Comparison of ENCODE assay signal across 19 mouse cellular contexts in the genomic region with DNA sequence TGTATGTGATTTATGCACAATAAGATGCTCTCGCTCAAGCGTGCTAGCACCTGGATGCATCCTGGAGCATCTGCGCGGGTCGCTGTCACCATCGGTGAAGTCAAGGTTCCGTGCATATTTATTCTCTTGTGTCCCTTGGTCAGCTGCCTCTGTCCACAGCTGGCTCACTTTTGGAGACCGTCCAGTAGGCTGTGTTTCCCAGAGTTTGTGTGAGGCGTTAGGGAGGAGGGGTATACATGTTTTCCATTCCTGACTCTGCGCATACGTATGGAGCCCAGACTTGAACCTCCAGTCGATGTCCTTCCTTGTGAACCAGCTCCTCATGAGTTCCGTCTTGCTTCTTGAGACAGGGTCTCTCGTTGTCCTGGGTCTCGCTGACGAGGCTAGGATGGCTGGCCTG. TPM values are rescaled to one million over a fixed set of nuclear protein-coding genes. Genes with fewer than 3 reads are reported as not detected.
DNase-seq lines count a peak whose midpoint lies in the region; ATAC-seq lines count a peak whose summit lies in the region.
"Had no signal": no experiment of that assay in that cellular context is flagged by ENCODE, and none has a peak within 500 bp of the region (broad histone marks: within the 10 kb centered on the region; RNA-seq: fewer than 3 reads in every experiment).

No protein-coding gene starts in this region.

- no peak for ATAC-seq in heart, embryonic 13.5 days (ENCODE audit: extremely low read depth, insufficient number of reproducible peaks, low FRiP score, low TSS enrichment)
- no peak for ATAC-seq in kidney, embryonic 14.5 days (ENCODE audit: low FRiP score, low TSS enrichment)
- no peak for ATAC-seq in lung, embryonic 15.5 days (ENCODE audit: borderline replicate concordance, extremely low read depth, low FRiP score, low TSS enrichment)
- ATAC-seq: inflammation-experienced regulatory T-cells, adult 6 months had no signal

- peak overlapping the region; percentile 51 for H3K27ac ChIP-seq in heart, embryonic 13.5 days (replicated peaks)
- peak overlapping the region; percentile 37; the same call in 1 of the 2 replicates for H3K27ac ChIP-seq in kidney, embryonic 14.5 days (ENCODE audit: low read depth, low read length)
- H3K27ac ChIP-seq in lung, embryonic 15.5 days = peak overlapping the region; percentile 73; the same call in 1 of the 2 replicates
- H3K27ac ChIP-seq in limb, embryonic 10.5 days = 0 out of 2 replicates have a peak overlapping the region, but pooled peaks have one; percentile 20
- H3K27ac ChIP-seq: layer of hippocampus, adult 2 months; limb, embryonic 15.5 days; liver, embryonic 15.5 days; neural tube, embryonic 12.5 days had no signal

- H3K4me1 ChIP-seq in heart, embryonic 13.5 days = peaks cover 49% of the 10 kb centered on the region
- peaks cover 5% of the 10 kb centered on the region; the same call in 1 of the 2 replicates for H3K4me1 ChIP-seq in kidney, embryonic 14.5 days (ENCODE audit: control insufficient read depth, insufficient read depth, low read length)
- peaks cover 43% of the 10 kb centered on the region for H3K4me1 ChIP-seq in lung, embryonic 15.5 days
- peaks cover 57% of the 10 kb centered on the region for H3K4me1 ChIP-seq in limb, embryonic 10.5 days
- H3K4me1 ChIP-seq: liver, embryonic 15.5 days had no signal

- H3K9me3 ChIP-seq in heart, embryonic 13.5 days = no peaks in the 10 kb centered on the region
- no peaks in the 10 kb centered on the region for H3K9me3 ChIP-seq in kidney, embryonic 14.5 days (ENCODE audit: control insufficient read depth, low read length)
- no peaks in the 10 kb centered on the region for H3K9me3 ChIP-seq in lung, embryonic 15.5 days
- no peaks in the 10 kb centered on the region for H3K9me3 ChIP-seq in limb, embryonic 10.5 days (replicated peaks)
- H3K9me3 ChIP-seq: limb, embryonic 15.5 days; liver, embryonic 15.5 days; neural tube, embryonic 12.5 days had no signal

- H3K4me3 ChIP-seq in heart, embryonic 13.5 days = no peak overlapping the region
- no peak overlapping the region for H3K4me3 ChIP-seq in kidney, embryonic 14.5 days (ENCODE audit: low read length)
- H3K4me3 ChIP-seq in lung, embryonic 15.5 days = no peak overlapping the region
- H3K4me3 ChIP-seq in limb, embryonic 10.5 days = no peak overlapping the region
- H3K4me3 ChIP-seq: layer of hippocampus, adult 2 months; limb, embryonic 15.5 days; liver, embryonic 15.5 days; neural tube, embryonic 12.5 days had no signal

- H3K27me3 ChIP-seq in heart, embryonic 13.5 days (replicated peaks) = peaks cover 4% of the 10 kb centered on the region; the same call in 1 of the 2 replicates
- H3K27me3 ChIP-seq in kidney, embryonic 14.5 days (ENCODE audit: control insufficient read depth, insufficient read depth, low read length) = no peaks in the 10 kb centered on the region
- no peaks in the 10 kb centered on the region for H3K27me3 ChIP-seq in lung, embryonic 15.5 days
- H3K27me3 ChIP-seq in limb, embryonic 10.5 days (ENCODE audit: low read depth, poor library complexity, severe bottlenecking) = peaks cover 5% of the 10 kb centered on the region; the same call in 1 of the 2 replicates
- H3K27me3 ChIP-seq: limb, embryonic 15.5 days; liver, embryonic 15.5 days; neural tube, embryonic 12.5 days had no signal

- H3K4me2 ChIP-seq in heart, embryonic 13.5 days = peak overlapping the region; percentile 24; the same call in 1 of the 2 replicates
- H3K4me2 ChIP-seq in kidney, embryonic 14.5 days (replicated peaks; ENCODE audit: low read depth, low read length) = no peak overlapping the region
- no peak overlapping the region for H3K4me2 ChIP-seq in lung, embryonic 15.5 days
- H3K4me2 ChIP-seq: limb, embryonic 15.5 days; liver, embryonic 15.5 days; neural tube, embryonic 12.5 days had no signal

- peaks cover 12% of the 10 kb centered on the region for H3K36me3 ChIP-seq in heart, embryonic 13.5 days
- peaks cover 15% of the 10 kb centered on the region; the same call in 1 of the 2 replicates for H3K36me3 ChIP-seq in kidney, embryonic 14.5 days (ENCODE audit: control insufficient read depth, insufficient read depth, low read length)
- peaks cover 14% of the 10 kb centered on the region for H3K36me3 ChIP-seq in lung, embryonic 15.5 days
- peaks cover 31% of the 10 kb centered on the region for H3K36me3 ChIP-seq in limb, embryonic 10.5 days
- H3K36me3 ChIP-seq: liver, embryonic 15.5 days had no signal

- DNase-seq in heart, adult 9 months (ENCODE audit: low spot score in 2 of 2) = no peak
- DNase-seq in kidney, adult 9 months = no peak
- no peak for DNase-seq in lung, postnatal 10 days
- DNase-seq in limb, embryonic 10.5 days (ENCODE audit: low spot score) = no peak
- no peak for DNase-seq in frontal cortex, postnatal 10 days (ENCODE audit: low spot score in 2 of 2)
- DNase-seq: adrenal gland, postnatal 25 days; B cell, adult 2 months; cerebellum, adult 11 months; cerebellum, postnatal 14 days; right cerebral cortex, adult 18-20 months; thymus, postnatal 25 days had no signal

- 0 out of 2 replicates have a peak overlapping the region, but pooled peaks have one; percentile 42 for H3K9ac ChIP-seq in heart, embryonic 13.5 days
- no peak overlapping the region for H3K9ac ChIP-seq in kidney, embryonic 14.5 days (ENCODE audit: low read depth, low read length)
- H3K9ac ChIP-seq in lung, embryonic 15.5 days = no peak overlapping the region
- H3K9ac ChIP-seq: limb, embryonic 15.5 days; liver, embryonic 15.5 days; neural tube, embryonic 12.5 days had no signal

- WGBS in heart, embryonic 13.5 days = 64% methylated on average over 16 of the region's 16 CpGs
- 83% methylated on average over 16 of the region's 16 CpGs for WGBS in kidney, embryonic 14.5 days
- WGBS in lung, embryonic 15.5 days = 72% methylated on average over 16 of the region's 16 CpGs
- WGBS in limb, embryonic 10.5 days = 88% methylated on average over 16 of the region's 16 CpGs

RNA-seq across cellular contexts. Expression of gene Pde9a, which starts 34.6 kb away (rescaled TPM):
- polyA plus RNA-seq in heart, embryonic 13.5 days (2015; fragmentation: Nextera tagmentation; extraction: Ambion mirVana) = 7.3 TPM in 2 replicates
- 30.8 and 37.6 TPM in 2 replicates for polyA plus RNA-seq in kidney, embryonic 14.5 days (2014; fragmentation: Nextera tagmentation; extraction: Ambion mirVana)
- polyA plus RNA-seq in lung, embryonic 15.5 days (2015; fragmentation: Nextera tagmentation; extraction: Ambion mirVana) = 34.8 and 35.8 TPM in 2 replicates
- polyA plus RNA-seq in limb, embryonic 10.5 days (2016; fragmentation: Nextera tagmentation; extraction: Ambion mirVana) = 20.4 and 27.2 TPM in 2 replicates
- polyA plus RNA-seq: inflammation-experienced regulatory T-cells, adult 6 months had no signal

Comparison
In these comparisons a context has a peak if more than half of its experiments do, and no peak if none do; other contexts are left out.
1. H3K27ac ChIP-seq: peak in every context shown above with its lines; median percentile 73 in lung, embryonic 15.5 days; 51 in heart, embryonic 13.5 days; 37 in kidney, embryonic 14.5 days; 20 in limb, embryonic 10.5 days.